In the genomic region with DNA sequence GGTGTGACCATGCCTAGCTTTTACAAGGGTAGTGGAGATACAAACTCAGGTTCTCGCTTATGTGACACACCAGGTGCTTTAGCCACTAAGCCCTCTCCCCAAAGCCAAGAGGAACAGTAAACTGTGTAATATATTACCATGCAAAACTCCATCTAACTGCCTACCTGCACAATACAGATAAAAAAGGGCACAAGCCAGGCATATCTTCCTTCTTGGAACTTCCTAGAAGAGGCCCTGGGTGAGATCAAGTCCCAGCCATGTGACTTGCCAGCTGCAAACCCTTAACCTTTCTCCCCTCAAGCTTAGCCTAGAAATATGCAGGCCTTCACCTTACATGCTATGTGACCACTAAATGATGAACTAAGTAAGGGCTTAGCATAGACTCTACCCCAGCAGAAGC, we compare ENCODE assay signal across 16 mouse cellular contexts.
"Had no signal": no experiment of that assay in that cellular context is flagged by ENCODE, and none has a peak within 500 bp of the region (broad histone marks: within the 10 kb centered on the region; RNA-seq: fewer than 3 reads in every experiment).

No protein-coding gene starts in this region.

- H3K4me3 ChIP-seq: intestine, embryonic 15.5 days; kidney, embryonic 15.5 days; limb, embryonic 13.5 days; liver, embryonic 15.5 days; midbrain, embryonic 13.5 days; stomach, embryonic 15.5 days had no signal

- H3K27ac ChIP-seq: intestine, embryonic 15.5 days; kidney, embryonic 15.5 days; limb, embryonic 13.5 days; liver, embryonic 15.5 days; midbrain, embryonic 13.5 days; stomach, embryonic 15.5 days had no signal

- H3K9me3 ChIP-seq: intestine, embryonic 15.5 days; kidney, embryonic 15.5 days; limb, embryonic 13.5 days; liver, embryonic 15.5 days; midbrain, embryonic 13.5 days; stomach, embryonic 15.5 days had no signal

- ATAC-seq: intestine, embryonic 15.5 days; midbrain, embryonic 13.5 days had no signal

- DNase-seq: kidney, adult 11 months; kidney, adult 8-10 months; kidney, postnatal 10 days; kidney, postnatal 36 days; layer of hippocampus, postnatal 36 days; left cerebral cortex, postnatal 4 days; lung, adult 2 months; lung, postnatal 14 days; lung, postnatal 4 days; thymus, postnatal 25 days had no signal

- H3K27me3 ChIP-seq: intestine, embryonic 15.5 days; kidney, embryonic 15.5 days; limb, embryonic 13.5 days; liver, embryonic 15.5 days; midbrain, embryonic 13.5 days; stomach, embryonic 15.5 days had no signal

- H3K36me3 ChIP-seq: intestine, embryonic 15.5 days; liver, embryonic 15.5 days; midbrain, embryonic 13.5 days; stomach, embryonic 15.5 days had no signal

- H3K4me2 ChIP-seq: intestine, embryonic 15.5 days; kidney, embryonic 15.5 days; limb, embryonic 13.5 days; liver, embryonic 15.5 days; midbrain, embryonic 13.5 days; stomach, embryonic 15.5 days had no signal

- H3K9ac ChIP-seq: intestine, embryonic 15.5 days; kidney, embryonic 15.5 days; limb, embryonic 13.5 days; liver, embryonic 15.5 days; midbrain, embryonic 13.5 days; stomach, embryonic 15.5 days had no signal

- H3K4me1 ChIP-seq: stomach, embryonic 15.5 days had no signal
